Mouse (Mus musculus): ENCODE measurements at regions not wholly inside any gene's neighbourhood (a gene's known extent, or its start where the extent isn't known, plus 50 kb on each side); places are given as distances from the start of the nearest gene placed in this dataset.

- TF ChIP-seq CHD2 (IDR thresholded peaks at IDR 0.05; ENCODE audit: low read depth, low read length): no peak
- no peak for TF ChIP-seq HCFC1 (IDR thresholded peaks at IDR 0.05; ENCODE audit: borderline replicate concordance, insufficient read depth, low read length)
- no peak for TF ChIP-seq ZC3H11A (IDR thresholded peaks at IDR 0.05; ENCODE audit: borderline replicate concordance, low read depth, low read length)
- TF ChIP-seq ZNF384 (IDR thresholded peaks at IDR 0.05; ENCODE audit: low read depth, low read length): no peak
- TF ChIP-seq MAFK (IDR thresholded peaks at IDR 0.05; ENCODE audit: insufficient read depth, low read depth, low read length): no peak
Measured at GRCm38 (mm10) chr7:34458851-34459250, 65.7 kb upstream of the Lsm14a start.
